Mouse (Mus musculus) cortical plate, adult 2 months (tissue): ENCODE results near the gene M6pr.

Experiments used
- CTCF ChIP-seq: fragments of 200-500 bp; IDR thresholded peaks from 2 replicates; pipeline ENCODE4 v1.5.1; 2011; ENCODE audit warnings: mild to moderate bottlenecking, control low read depth, low read length; ENCODE audit not compliant: insufficient read depth; ENCODE audit errors: extremely low read depth
- POLR2A ChIP-seq: fragments of 200-500 bp; IDR thresholded peaks from 2 replicates; pipeline ENCODE4 v1.6.1; 2011; ENCODE audit warnings: mild to moderate bottlenecking, low read length, control low read depth; ENCODE audit not compliant: insufficient read depth; ENCODE audit errors: extremely low read depth

DNA sequence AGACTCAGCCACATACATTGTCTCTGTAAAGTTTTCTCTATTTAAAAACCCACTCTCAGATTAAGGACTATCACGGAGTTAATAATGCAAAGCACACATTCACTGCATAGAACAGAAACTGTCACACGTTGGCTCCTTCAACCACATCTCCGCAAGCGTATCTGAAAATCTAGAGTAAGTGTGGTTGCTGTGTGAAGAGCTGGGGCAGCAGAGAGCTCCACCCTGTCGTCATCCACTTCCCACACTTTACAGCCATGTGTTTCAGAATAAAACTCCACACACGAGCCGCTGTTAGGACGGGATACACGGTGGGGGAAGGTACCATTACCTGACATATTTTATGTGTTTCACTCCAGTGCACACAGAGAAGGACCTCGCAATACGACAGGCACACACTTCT lies 38.4 kb upstream of the M6pr start:
- TF ChIP-seq CTCF: no peak
- no peak for TF ChIP-seq POLR2A
